ENCODE assay signal across 8 mouse cellular contexts in genomic region chr10:22730266-22730991, GRCm38 (mm10). TPM values are rescaled to one million over a fixed set of nuclear protein-coding genes. Genes with fewer than 3 reads are reported as not detected.
DNase-seq lines count a peak whose midpoint lies in the region; ATAC-seq and TF ChIP-seq lines count a peak whose summit lies in the region.

No protein-coding gene starts in this region.

- peak; percentile 33 to 35 for DNase-seq in cerebellum, postnatal 10 days
- DNase-seq in cerebellum, postnatal 36 days, result no peak
- DNase-seq in retina, embryonic 14.5 days (ENCODE audit: low spot score), result peak; percentile 61
- no peak for DNase-seq in retina, postnatal 1 day
- peak; percentile 13 for DNase-seq in forelimb bud, embryonic 11.5 days (ENCODE audit: low read depth, low spot score)
- DNase-seq in liver, embryonic 13.5 days, result no peak
- no peak for DNase-seq in stomach, postnatal 0 days (ENCODE audit: low spot score)
- no peak for DNase-seq in gastrocnemius, adult 8-10 months (ENCODE audit: low spot score in 2 of 2)

- peak overlapping the region; percentile 88 for H3K27ac ChIP-seq in liver, embryonic 13.5 days
- H3K27ac ChIP-seq in stomach, postnatal 0 days (replicated peaks), result peak overlapping the region; percentile 95

- no peaks in the 10 kb centered on the region for H3K36me3 ChIP-seq in liver, embryonic 13.5 days
- H3K36me3 ChIP-seq in stomach, postnatal 0 days (ENCODE audit: control insufficient read depth, insufficient read depth, low read length), result no peaks in the 10 kb centered on the region

- H3K4me3 ChIP-seq in liver, embryonic 13.5 days (replicated peaks), result peak overlapping the region; percentile 96
- peak overlapping the region; percentile 85 for H3K4me3 ChIP-seq in stomach, postnatal 0 days (ENCODE audit: low read depth, low read length)

- H3K4me1 ChIP-seq in liver, embryonic 13.5 days (replicated peaks), result peaks cover 54% of the 10 kb centered on the region
- H3K4me1 ChIP-seq in stomach, postnatal 0 days (replicated peaks; ENCODE audit: control insufficient read depth, insufficient read depth), result peaks cover 5% of the 10 kb centered on the region; the same call in 1 of the 2 replicates

- TF ChIP-seq CTCF in stomach, postnatal 0 days (IDR thresholded peaks at IDR 0.05; ENCODE audit: low read depth), result no peak

- peak overlapping the region; percentile 92 for H3K4me2 ChIP-seq in liver, embryonic 13.5 days
- peak overlapping the region; percentile 93 for H3K4me2 ChIP-seq in stomach, postnatal 0 days (replicated peaks; ENCODE audit: low read depth)

- TF ChIP-seq EP300 in stomach, postnatal 0 days (optimal IDR thresholded peaks at IDR 0.05), result no peak

- H3K9me3 ChIP-seq in liver, embryonic 13.5 days (replicated peaks), result no peaks in the 10 kb centered on the region
- no peaks in the 10 kb centered on the region for H3K9me3 ChIP-seq in stomach, postnatal 0 days (ENCODE audit: control insufficient read depth, low read length)

- peak overlapping the region; percentile 93 for H3K9ac ChIP-seq in liver, embryonic 13.5 days
- peak overlapping the region; percentile 97 for H3K9ac ChIP-seq in stomach, postnatal 0 days (ENCODE audit: low read length)

- no peaks in the 10 kb centered on the region for H3K27me3 ChIP-seq in liver, embryonic 13.5 days
- no peaks in the 10 kb centered on the region for H3K27me3 ChIP-seq in stomach, postnatal 0 days (ENCODE audit: control insufficient read depth, insufficient read depth, low read length)

- ATAC-seq in liver, embryonic 13.5 days (ENCODE audit: low read depth), result peak; percentile 69
- ATAC-seq in stomach, postnatal 0 days (ENCODE audit: low FRiP score, low TSS enrichment), result peak; percentile 68

- under 1% methylated on average over 39 of the region's 39 CpGs for WGBS in liver, embryonic 13.5 days (ENCODE audit: insufficient replicate concordance)
- WGBS in stomach, postnatal 0 days, result under 1% methylated on average over 35 of the region's 39 CpGs

RNA-seq across cellular contexts. Expression of gene Tbpl1, which starts 1.3 kb away (rescaled TPM):
- polyA plus RNA-seq in liver, embryonic 13.5 days (2015; fragmentation: Nextera tagmentation; extraction: Ambion mirVana), result 28.1 and 36.2 TPM in 2 replicates
- 26.7 and 30.4 TPM in 2 replicates for polyA plus RNA-seq in stomach, postnatal 0 days (2015; fragmentation: Nextera tagmentation; extraction: Ambion mirVana)
- 10 to 100 TPM; 13.2 to 18.6 (median 16.8) TPM for total RNA-seq in gastrocnemius, adult 8-10 months (2022)

Comparison
In these comparisons a context has a peak if more than half of its experiments do, and no peak if none do; other contexts are left out.
1. DNase-seq: peak in cerebellum, postnatal 10 days (2 of 2), retina, embryonic 14.5 days (single experiment) and forelimb bud, embryonic 11.5 days (single experiment); none in cerebellum, postnatal 36 days (0 of 2), retina, postnatal 1 day (single experiment), liver, embryonic 13.5 days (single experiment), stomach, postnatal 0 days (single experiment) and gastrocnemius, adult 8-10 months (0 of 2).